Mouse (Mus musculus): ENCODE results near the gene Il1a. TPM values are rescaled to one million over a fixed set of nuclear protein-coding genes. Genes with fewer than 3 reads are reported as not detected.

Il1a gene
- polyA plus RNA-seq, 1 experiment: not detected

- Histone ChIP-seq H3K27me3 (ENCODE audit: control insufficient read depth) (no peaks in the 10 kb centered on the region), H3K36me3 (ENCODE audit: control insufficient read depth) (peaks cover 93% of the 10 kb centered on the region), H3K9me3 (ENCODE audit: control insufficient read depth, low read length) (no peaks in the 10 kb centered on the region; the same call in 1 of the 2 replicates), H3K4me3 (replicated peaks) (no peak overlapping the region), H3K4me1 (ENCODE audit: control insufficient read depth) (no peaks in the 10 kb centered on the region; the same call in 1 of the 2 replicates)
- TF ChIP-seq TAL1 (IDR thresholded peaks at IDR 0.05; ENCODE audit: low read length) (no peak), GATA1 (IDR thresholded peaks at IDR 0.05; ENCODE audit: low read length) (no peak)
Observed at GRCm38 (mm10) chr2:129270621-129271020, 39.2 kb downstream of the Il1a start.

GRCm38 (mm10) chr2:129269986-129270385, 39.8 kb downstream of the Il1a start:
- Histone ChIP-seq H3K27me3 (ENCODE audit: control insufficient read depth) (no peaks in the 10 kb centered on the region), H3K9me3 (ENCODE audit: control insufficient read depth, low read length) (no peaks in the 10 kb centered on the region; the same call in 1 of the 2 replicates), H3K36me3 (ENCODE audit: control insufficient read depth) (peaks cover 87% of the 10 kb centered on the region), H3K4me1 (ENCODE audit: control insufficient read depth) (peaks cover 2% of the 10 kb centered on the region), H3K4me3 (replicated peaks) (no peak overlapping the region)
- TF ChIP-seq GATA1 (IDR thresholded peaks at IDR 0.05; ENCODE audit: low read length) (no peak), TAL1 (IDR thresholded peaks at IDR 0.05; ENCODE audit: low read length) (no peak)

- TF ChIP-seq GATA1 (IDR thresholded peaks at IDR 0.05; ENCODE audit: low read length) (no peak), TAL1 (IDR thresholded peaks at IDR 0.05; ENCODE audit: low read length) (no peak)
Observed at GRCm38 (mm10) chr2:129269161-129269643, 40.6 kb downstream of the Il1a start.

GRCm38 (mm10) chr2:129267738-129268137, 42.0 kb downstream of the Il1a start:
- Histone ChIP-seq H3K9me3 (ENCODE audit: control insufficient read depth, low read length) (no peaks in the 10 kb centered on the region; the same call in 1 of the 2 replicates), H3K4me3 (replicated peaks) (no peak overlapping the region), H3K27me3 (ENCODE audit: control insufficient read depth) (no peaks in the 10 kb centered on the region), H3K4me1 (ENCODE audit: control insufficient read depth) (peaks cover 6% of the 10 kb centered on the region), H3K36me3 (ENCODE audit: control insufficient read depth) (peaks cover 64% of the 10 kb centered on the region)
- TF ChIP-seq TAL1 (IDR thresholded peaks at IDR 0.05; ENCODE audit: low read length): no peak
- no peak for TF ChIP-seq GATA1 (IDR thresholded peaks at IDR 0.05; ENCODE audit: low read length)

More at GRCm38 (mm10) chr2:129269161-129269643, 40.6 kb downstream of the Il1a start:
- Histone ChIP-seq H3K36me3 (ENCODE audit: control insufficient read depth) (peaks cover 79% of the 10 kb centered on the region), H3K9me3 (ENCODE audit: control insufficient read depth, low read length) (no peaks in the 10 kb centered on the region; the same call in 1 of the 2 replicates), H3K4me1 (ENCODE audit: control insufficient read depth) (peaks cover 2% of the 10 kb centered on the region), H3K4me3 (replicated peaks) (no peak overlapping the region), H3K27me3 (ENCODE audit: control insufficient read depth) (no peaks in the 10 kb centered on the region)

- Histone ChIP-seq H3K27me3 (ENCODE audit: control insufficient read depth) (peaks cover 15% of the 10 kb centered on the region), H3K4me1 (ENCODE audit: control insufficient read depth) (peaks cover 14% of the 10 kb centered on the region), H3K4me3 (replicated peaks) (no peak overlapping the region), H3K9me3 (ENCODE audit: control insufficient read depth, low read length) (no peaks in the 10 kb centered on the region; the same call in 1 of the 2 replicates), H3K36me3 (ENCODE audit: control insufficient read depth) (peaks cover 41% of the 10 kb centered on the region)
- TF ChIP-seq GATA1 (IDR thresholded peaks at IDR 0.05; ENCODE audit: low read length) (no peak), TAL1 (IDR thresholded peaks at IDR 0.05; ENCODE audit: low read length) (no peak)
Observed at GRCm38 (mm10) chr2:129265316-129265715, 44.5 kb downstream of the Il1a start.

- H3K4me3 ChIP-seq (replicated peaks): no peak overlapping the region
- TF ChIP-seq GATA1 (IDR thresholded peaks at IDR 0.05; ENCODE audit: low read length) (no peak), TAL1 (IDR thresholded peaks at IDR 0.05; ENCODE audit: low read length) (no peak)
- peaks cover 18% of the 10 kb centered on the region for H3K27me3 ChIP-seq (ENCODE audit: control insufficient read depth)
- H3K36me3 ChIP-seq (ENCODE audit: control insufficient read depth): peaks cover 18% of the 10 kb centered on the region
- H3K4me1 ChIP-seq (ENCODE audit: control insufficient read depth): peaks cover 27% of the 10 kb centered on the region
- H3K9me3 ChIP-seq (ENCODE audit: control insufficient read depth, low read length): no peaks in the 10 kb centered on the region; the same call in 1 of the 2 replicates
Observed at GRCm38 (mm10) chr2:129263073-129263472, 46.7 kb downstream of the Il1a start.

- Histone ChIP-seq H3K4me3 (replicated peaks) (no peak overlapping the region), H3K4me1 (ENCODE audit: control insufficient read depth) (peaks cover 44% of the 10 kb centered on the region), H3K27me3 (ENCODE audit: control insufficient read depth) (peaks cover 18% of the 10 kb centered on the region), H3K36me3 (ENCODE audit: control insufficient read depth) (peaks cover under 1% of the 10 kb centered on the region), H3K9me3 (ENCODE audit: control insufficient read depth, low read length) (no peaks in the 10 kb centered on the region)
- TF ChIP-seq GATA1 (IDR thresholded peaks at IDR 0.05; ENCODE audit: low read length): no peak
- no peak for TF ChIP-seq TAL1 (IDR thresholded peaks at IDR 0.05; ENCODE audit: low read length)
Observed at GRCm38 (mm10) chr2:129261151-129261794, 48.5 kb downstream of the Il1a start.

- H3K36me3 ChIP-seq (ENCODE audit: control insufficient read depth): no peaks in the 10 kb centered on the region; the same call in 1 of the 2 replicates
- H3K4me3 ChIP-seq (replicated peaks): no peak overlapping the region
- peaks cover 51% of the 10 kb centered on the region for H3K4me1 ChIP-seq (ENCODE audit: control insufficient read depth)
- H3K27me3 ChIP-seq (ENCODE audit: control insufficient read depth): peaks cover 18% of the 10 kb centered on the region
- no peaks in the 10 kb centered on the region for H3K9me3 ChIP-seq (ENCODE audit: control insufficient read depth, low read length)
- TF ChIP-seq TAL1 (IDR thresholded peaks at IDR 0.05; ENCODE audit: low read length): no peak
- TF ChIP-seq GATA1 (IDR thresholded peaks at IDR 0.05; ENCODE audit: low read length): no peak
Observed at GRCm38 (mm10) chr2:129260646-129261045, 49.1 kb downstream of the Il1a start.

GRCm38 (mm10) chr2:129258475-129259211, 51.1 kb downstream of the Il1a start:
- H3K27me3 ChIP-seq (ENCODE audit: control insufficient read depth): peaks cover 18% of the 10 kb centered on the region
- H3K36me3 ChIP-seq (ENCODE audit: control insufficient read depth): no peaks in the 10 kb centered on the region; the same call in 1 of the 2 replicates
- TF ChIP-seq TAL1 (IDR thresholded peaks at IDR 0.05; ENCODE audit: low read length): no peak
- TF ChIP-seq GATA1 (IDR thresholded peaks at IDR 0.05; ENCODE audit: low read length): no peak
- H3K4me1 ChIP-seq (ENCODE audit: control insufficient read depth): peaks cover 57% of the 10 kb centered on the region
- H3K9me3 ChIP-seq (ENCODE audit: control insufficient read depth, low read length): no peaks in the 10 kb centered on the region
- no peak overlapping the region for H3K4me3 ChIP-seq (replicated peaks)

All from erythroblast, embryonic 14.5 days (primary cell).